Mouse (Mus musculus) heart, embryonic 16.5 days (tissue): ENCODE data around the gene Rnf40. TPM values are rescaled to one million over a fixed set of nuclear protein-coding genes. Genes with fewer than 3 reads are reported as not detected.
"Not testable (repeated sequence)": the region's sequence is repeated elsewhere in the genome, so short reads cannot be mapped to it uniquely, and the experiment has no call there.

Experiments
- ATAC-seq: fragments of 200-750 bp; cut with Nextera tagmentation; replicated peaks from 2 replicates; pipeline ENCODE4 v1.8.0; 2017; ENCODE audit warnings: moderate number of reproducible peaks; ENCODE audit not compliant: insufficient read depth, low FRiP score; ENCODE audit errors: extremely low read depth
- H3K27ac ChIP-seq: fragments of 300-500 bp; sonication (generic); 2 replicates; pipeline ENCODE4 v1.5.1; 2014; ENCODE audit warnings: mild to moderate bottlenecking, low read length, control low read depth, moderate library complexity
- H3K27me3 ChIP-seq: fragments of 300-500 bp; sonication (generic); 2 replicates; pipeline ENCODE4 v1.6.1; 2014; ENCODE audit warnings: low read length, mixed read lengths; ENCODE audit not compliant: control insufficient read depth, insufficient read depth
- H3K36me3 ChIP-seq: fragments of 300-500 bp; sonication (generic); 2 replicates; pipeline ENCODE4 v1.6.1; 2014; ENCODE audit not compliant: control insufficient read depth, insufficient read depth
- H3K4me1 ChIP-seq: fragments of 300-500 bp; sonication (generic); 2 replicates; pipeline ENCODE4 v1.6.1; 2014; ENCODE audit warnings: low read length, mixed read lengths; ENCODE audit not compliant: control insufficient read depth, insufficient read depth
- H3K4me2 ChIP-seq: fragments of 300-500 bp; sonication (generic); 2 replicates; pipeline ENCODE4 v1.6.1; 2014; ENCODE audit warnings: low read depth, mild to moderate bottlenecking, control low read depth, low read length
- H3K4me3 ChIP-seq: fragments of 300-500 bp; sonication (generic); 2 replicates; pipeline ENCODE4 v1.5.1; 2014; ENCODE audit warnings: mild to moderate bottlenecking, control low read depth, low read length
- H3K9ac ChIP-seq: fragments of 300-500 bp; sonication (generic); 2 replicates; pipeline ENCODE4 v1.6.1; 2014; ENCODE audit warnings: low read length, control low read depth
- H3K9me3 ChIP-seq: fragments of 300-500 bp; sonication (generic); replicated peaks from 2 replicates; pipeline ENCODE4 v1.6.1; 2016; ENCODE audit warnings: low read length; ENCODE audit not compliant: control insufficient read depth
- WGBS: fragments of 180-500 bp; shearing (Covaris S2); extraction: QIAGEN DNeasy Blood & Tissue Kit; methylation state at CpG from one replicate; pipeline ENCODE4 v1.1.7; 2014; 5-methylcytosine and 5-hydroxymethylcytosine counted together
- polyA plus RNA-seq: library from polyadenylated mRNA; unstranded; fragments of >200 nt; fragmentation: Nextera tagmentation; extraction: Ambion mirVana; gene quantifications from 2 replicates; pipeline ENCODE4 v1.2.1, GENCODE M21; 2015

Rnf40 gene
- polyA plus RNA-seq, 1 experiment from 2014 or later, result 31.1 TPM

DNA sequence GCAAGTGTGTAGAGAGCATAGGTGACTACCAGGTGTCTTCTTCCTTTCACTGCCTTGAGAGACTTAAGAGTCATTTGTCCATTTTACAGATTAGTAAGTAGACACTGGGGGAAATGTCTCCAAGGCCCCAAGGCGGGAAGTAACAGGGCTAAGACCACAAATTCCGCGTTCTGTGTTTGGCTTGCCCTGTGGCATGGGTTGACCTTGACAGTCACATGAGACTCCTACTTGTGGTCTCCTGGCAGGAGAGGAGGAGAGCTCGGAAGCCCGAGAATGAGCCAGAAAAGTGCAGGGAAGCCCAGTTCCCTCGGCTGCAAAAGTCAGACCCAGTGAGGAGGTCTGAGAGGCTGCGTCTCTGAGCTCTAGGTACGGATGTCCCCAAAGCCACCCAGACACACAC, 24.9 kb downstream of the Rnf40 start:
- H3K9ac ChIP-seq, result peak overlapping the region; percentile 100; the same call in 1 of the 2 replicates
- no peak for ATAC-seq
- peak overlapping the region; percentile 79 for H3K4me2 ChIP-seq
- H3K27me3 ChIP-seq, result no peaks in the 10 kb centered on the region
- H3K4me3 ChIP-seq, result peak overlapping the region; percentile 100
- H3K9me3 ChIP-seq, result peaks cover 5% of the 10 kb centered on the region
- H3K4me1 ChIP-seq, result peaks cover 17% of the 10 kb centered on the region
- 63% methylated on average over 8 of the region's 8 CpGs for WGBS
- peaks cover 44% of the 10 kb centered on the region for H3K36me3 ChIP-seq
- peak overlapping the region; percentile 96 for H3K27ac ChIP-seq

DNA sequence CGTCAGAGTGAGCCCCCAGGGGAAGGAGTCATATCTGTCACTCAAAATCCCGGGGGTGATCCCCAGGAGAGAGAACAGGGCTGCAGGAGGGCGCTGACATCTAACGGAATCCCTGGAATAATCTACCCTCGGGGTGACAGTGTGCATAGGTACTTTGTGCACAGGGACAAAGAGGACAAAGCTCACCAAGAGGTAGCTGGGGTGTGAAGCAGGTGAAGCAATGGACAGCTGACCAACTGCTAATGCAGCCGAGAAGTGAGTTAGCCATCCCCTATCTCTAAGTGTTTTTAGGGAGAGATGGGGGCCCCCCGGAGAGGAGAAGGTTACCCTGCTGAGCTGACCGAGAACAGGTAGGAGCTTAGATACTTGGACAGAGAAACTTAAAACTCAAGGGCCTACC, 25.5 kb downstream of the Rnf40 start:
- Histone ChIP-seq H3K36me3 (peaks cover 38% of the 10 kb centered on the region), H3K9me3 (peaks cover 5% of the 10 kb centered on the region), H3K4me3 (peak overlapping the region; percentile 100), H3K4me1 (peaks cover 17% of the 10 kb centered on the region), H3K4me2 (peak overlapping the region; percentile 79), H3K9ac (peak overlapping the region; percentile 100), H3K27ac (peak overlapping the region; percentile 96), H3K27me3 (no peaks in the 10 kb centered on the region)
- no peak for ATAC-seq
- 23% methylated on average over 8 of the region's 8 CpGs for WGBS

DNA sequence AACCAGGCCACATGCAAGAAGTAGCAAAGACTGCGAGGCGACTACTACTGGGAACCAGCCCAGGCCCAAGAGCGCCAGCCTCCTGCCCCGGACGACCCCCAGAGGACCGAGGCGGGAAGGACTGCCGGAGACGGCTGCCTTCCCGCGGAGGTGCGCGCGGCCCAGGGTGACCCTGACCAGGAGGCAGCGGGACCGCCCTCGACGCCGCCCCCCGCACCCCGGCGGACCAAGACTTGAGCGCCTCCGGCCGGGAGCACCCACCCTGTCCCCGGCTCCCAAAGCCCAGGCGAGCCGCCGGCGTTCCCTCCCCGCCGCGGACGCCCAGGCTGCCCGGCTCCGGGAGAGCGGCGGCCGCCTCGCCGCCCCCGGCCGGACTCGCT, 25.9 kb downstream of the Rnf40 start:
- Histone ChIP-seq H3K27me3 (no peaks in the 10 kb centered on the region), H3K4me3 (peak overlapping the region; percentile 100), H3K9ac (peak overlapping the region; percentile 100), H3K27ac (peak overlapping the region; percentile 96), H3K36me3 (peaks cover 34% of the 10 kb centered on the region), H3K4me1 (peaks cover 17% of the 10 kb centered on the region), H3K9me3 (peaks cover 5% of the 10 kb centered on the region), H3K4me2 (peak overlapping the region; percentile 79)
- under 1% methylated on average over 40 of the region's 44 CpGs for WGBS
- peak; percentile 63 for ATAC-seq

DNA sequence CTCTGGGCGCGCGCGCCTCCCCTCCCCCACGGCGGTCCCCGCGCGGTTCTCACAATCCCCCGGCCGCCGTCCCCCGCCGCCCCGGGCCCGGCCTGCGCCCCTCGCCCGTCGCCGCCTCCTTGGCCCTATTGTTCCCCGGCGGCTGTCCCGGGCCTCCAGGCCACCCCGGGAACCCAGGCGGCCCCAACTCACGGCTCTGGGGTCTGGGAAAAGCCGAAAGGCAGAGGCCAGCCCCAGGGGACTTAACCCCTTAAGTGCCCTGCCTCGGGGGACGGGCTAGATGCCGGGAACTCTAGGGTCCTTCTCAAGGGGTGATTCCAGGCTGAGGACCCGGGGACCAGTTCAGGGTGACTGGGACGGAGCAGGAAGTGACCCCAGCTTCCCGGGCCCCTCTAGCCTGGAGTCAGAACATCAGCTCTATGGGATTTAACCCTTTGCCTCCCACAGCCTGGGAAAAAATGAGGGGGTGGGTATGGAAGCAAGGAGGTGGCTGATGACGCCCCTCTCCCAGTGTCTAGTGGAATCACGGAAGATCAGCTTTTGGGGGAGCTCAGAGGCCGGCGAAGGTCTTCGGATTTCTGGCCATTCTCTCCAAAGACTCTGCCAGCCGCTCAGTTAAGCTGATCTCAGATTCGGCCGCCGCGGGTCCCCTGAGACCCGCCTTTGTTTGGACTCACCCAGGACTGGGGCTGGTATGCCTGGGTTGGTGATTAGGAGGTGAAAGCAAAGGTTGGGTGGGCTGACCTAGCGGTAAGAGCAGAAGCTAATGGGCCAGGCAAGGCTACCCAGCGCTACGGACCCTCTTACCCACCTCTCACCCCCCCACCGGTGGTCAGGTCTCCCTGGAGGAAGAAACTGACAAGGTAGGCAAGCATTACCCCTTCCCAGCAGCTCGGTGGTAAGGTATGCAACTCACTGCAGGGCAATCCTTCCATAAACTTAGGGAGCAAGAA, 26.6 kb downstream of the Rnf40 start, which contains the start of gene Zfp629:
Gene Zfp629 (minus strand): TSS at position 907 of the 953 bp plus-strand sequence.
- Histone ChIP-seq H3K27me3 (no peaks in the 10 kb centered on the region), H3K4me3 (peak within 1 kb of the TSS; percentile 100), H3K4me1 (peaks cover 17% of the 10 kb centered on the region), H3K9ac (peak within 1 kb of the TSS; percentile 100), H3K36me3 (peaks cover 28% of the 10 kb centered on the region), H3K9me3 (peaks cover 5% of the 10 kb centered on the region), H3K4me2 (peak within 1 kb of the TSS; percentile 79), H3K27ac (peak within 1 kb of the TSS; percentile 96)
- ATAC-seq, result peak; percentile 86
- WGBS, result under 1% methylated on average over 50 of the region's 50 CpGs

DNA sequence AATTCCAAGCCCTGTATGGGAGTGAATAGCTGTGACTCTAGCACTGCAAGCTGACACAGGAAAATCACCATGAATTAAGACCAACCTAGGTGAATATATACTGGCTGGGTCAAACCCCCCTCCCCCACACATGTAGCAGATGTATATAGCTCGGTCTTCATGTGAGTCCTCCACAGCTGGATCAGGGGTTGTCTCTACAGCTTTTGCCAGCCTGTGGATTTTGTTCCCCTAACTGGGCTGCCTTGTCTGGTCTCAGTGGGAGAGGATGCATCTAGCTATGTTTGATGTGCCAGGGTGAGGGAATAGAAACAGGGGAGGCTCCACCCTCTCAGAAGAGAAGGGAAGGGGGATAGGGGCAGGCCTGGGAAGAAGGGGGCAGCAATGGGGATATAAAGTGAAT, 27.8 kb downstream of the Rnf40 start:
- H3K4me3 ChIP-seq, result no peak overlapping the region
- H3K9me3 ChIP-seq, result peaks cover 4% of the 10 kb centered on the region
- no peak overlapping the region for H3K27ac ChIP-seq
- WGBS, result 67% methylated on average over 1 of the region's 1 CpGs
- no peak overlapping the region for H3K4me2 ChIP-seq
- no peaks in the 10 kb centered on the region for H3K27me3 ChIP-seq
- peaks cover 16% of the 10 kb centered on the region for H3K36me3 ChIP-seq
- no peak for ATAC-seq
- peaks cover 17% of the 10 kb centered on the region for H3K4me1 ChIP-seq
- no peak overlapping the region for H3K9ac ChIP-seq

DNA sequence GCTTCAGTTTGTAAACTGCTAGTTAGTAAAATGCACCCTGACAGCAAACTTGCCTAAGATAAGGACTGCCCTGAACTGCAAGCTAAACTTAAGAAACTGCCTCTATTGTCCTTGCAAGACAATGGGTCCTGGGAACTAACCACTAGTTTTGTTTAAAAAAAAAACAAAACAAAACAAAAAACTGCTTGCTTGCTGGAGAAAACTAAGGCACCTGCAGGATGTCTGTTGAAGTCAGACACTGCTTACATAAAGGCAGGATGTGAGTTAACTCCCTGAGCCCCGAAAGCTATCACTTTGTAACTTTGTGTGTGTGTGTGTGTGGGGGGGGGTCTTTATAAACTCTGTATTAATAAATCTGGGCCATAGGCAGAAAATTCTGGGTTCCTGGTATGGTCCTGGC, 28.3 kb downstream of the Rnf40 start:
- WGBS, result 68% methylated on average over 1 of the region's 1 CpGs
- H3K9me3 ChIP-seq, result no peaks in the 10 kb centered on the region; the same call in 1 of the 2 replicates

DNA sequence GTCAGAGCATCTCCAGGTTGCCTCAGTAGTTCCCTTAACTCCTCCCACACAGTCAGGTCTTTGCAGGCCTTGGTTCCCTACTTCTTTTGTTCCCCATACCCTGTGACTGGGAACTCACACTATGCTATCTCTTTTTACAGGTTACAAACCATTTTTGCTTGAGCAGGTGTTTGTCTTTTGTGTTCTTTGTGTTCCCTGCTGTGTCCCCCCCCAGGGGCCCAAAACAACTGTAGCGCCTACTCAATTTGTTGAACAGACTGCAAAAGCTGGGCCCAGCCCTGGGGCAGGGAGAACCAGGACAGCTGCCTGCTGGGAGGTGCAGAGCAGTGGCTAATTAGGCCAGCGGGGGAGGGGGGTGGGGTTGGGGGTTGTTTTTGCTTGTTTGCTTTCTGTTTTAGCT, 29.4 kb downstream of the Rnf40 start:
- H3K4me1 ChIP-seq, result peaks cover 17% of the 10 kb centered on the region
- no peaks in the 10 kb centered on the region for H3K27me3 ChIP-seq
- no peaks in the 10 kb centered on the region; the same call in 1 of the 2 replicates for H3K36me3 ChIP-seq
- no peak overlapping the region for H3K4me3 ChIP-seq
- H3K4me2 ChIP-seq, result no peak overlapping the region
- WGBS, result 57% methylated on average over 2 of the region's 2 CpGs
- H3K27ac ChIP-seq, result no peak overlapping the region
- no peak for ATAC-seq
- H3K9ac ChIP-seq, result no peak overlapping the region
- no peaks in the 10 kb centered on the region for H3K9me3 ChIP-seq

More for the DNA sequence above, 28.3 kb downstream of the Rnf40 start:
- Histone ChIP-seq H3K9ac (no peak overlapping the region), H3K27ac (no peak overlapping the region; the same call in 1 of the 2 replicates), H3K4me2 (no peak overlapping the region), H3K4me1 (peaks cover 17% of the 10 kb centered on the region), H3K27me3 (no peaks in the 10 kb centered on the region), H3K36me3 (peaks cover 10% of the 10 kb centered on the region), H3K4me3 (no peak overlapping the region)
- ATAC-seq, result no peak

DNA sequence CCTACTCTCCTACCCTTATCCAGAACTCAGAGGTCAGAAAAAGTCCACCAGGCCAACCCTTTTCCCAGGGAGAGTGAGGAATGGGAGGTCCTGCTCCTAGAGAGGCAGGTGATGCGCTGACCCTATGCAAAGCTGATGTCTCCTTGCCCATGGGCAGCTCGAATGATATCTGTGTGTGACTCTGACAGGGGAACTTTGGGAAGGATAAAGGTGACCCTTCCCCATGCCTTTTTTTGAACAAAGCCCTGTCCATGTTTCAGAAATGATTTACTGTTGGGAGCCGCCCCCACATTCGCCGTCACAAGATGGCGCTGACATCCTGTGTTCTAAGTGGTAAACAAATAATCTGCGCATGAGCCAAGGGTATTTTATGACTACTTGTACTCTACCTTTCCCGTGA, 29.8 kb downstream of the Rnf40 start:
- 86% methylated on average over 7 of the region's 8 CpGs for WGBS
- not testable (repeated sequence) for H3K4me3 ChIP-seq, H3K4me2 ChIP-seq, H3K27me3 ChIP-seq, H3K9ac ChIP-seq, H3K9me3 ChIP-seq, ATAC-seq, H3K36me3 ChIP-seq, H3K27ac ChIP-seq
- peaks cover 14% of the 10 kb centered on the region for H3K4me1 ChIP-seq

DNA sequence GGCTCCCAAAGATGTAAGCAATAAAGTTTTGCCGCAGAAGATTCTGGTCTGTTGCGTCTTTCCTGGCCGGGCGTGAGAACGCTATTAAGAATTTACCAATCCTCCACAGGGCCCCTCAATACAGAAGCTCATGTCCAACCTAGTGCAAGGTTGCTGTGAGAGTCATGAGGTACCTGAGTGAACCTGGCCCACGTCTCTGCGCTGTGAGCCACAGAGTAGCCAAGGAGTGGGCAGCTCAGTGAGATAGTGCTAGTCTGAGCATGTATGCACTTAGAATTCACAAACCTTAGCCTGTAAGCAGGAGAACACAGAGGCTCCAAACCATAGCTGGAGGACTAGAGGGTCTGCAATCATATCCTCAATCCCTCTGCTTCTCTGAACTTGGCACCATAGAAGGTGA, 37.5 kb downstream of the Rnf40 start:
- Histone ChIP-seq H3K4me3 (no peak overlapping the region), H3K27me3 (no peaks in the 10 kb centered on the region), H3K4me1 (no peaks in the 10 kb centered on the region), H3K9me3 (no peaks in the 10 kb centered on the region), H3K36me3 (no peaks in the 10 kb centered on the region), H3K9ac (no peak overlapping the region), H3K27ac (no peak overlapping the region), H3K4me2 (no peak overlapping the region)
- no peak for ATAC-seq
- 96% methylated on average over 7 of the region's 7 CpGs for WGBS
